Mouse (Mus musculus) lung, adult 2 months (tissue): Measurements from ENCODE around the gene Ube2h.

Source experiments
- CTCF ChIP-seq: fragments of 200-500 bp; IDR thresholded peaks from 2 replicates; pipeline ENCODE4 v1.5.1; 2011; ENCODE audit warnings: mild to moderate bottlenecking, low read length, control low read depth; ENCODE audit not compliant: insufficient read depth
- POLR2A ChIP-seq: fragments of 200-500 bp; IDR thresholded peaks from 2 replicates; pipeline ENCODE4 v1.6.1; 2011; ENCODE audit warnings: low read depth, mild to moderate bottlenecking, control low read depth, low read length, borderline replicate concordance; ENCODE audit errors: extremely low read depth

DNA sequence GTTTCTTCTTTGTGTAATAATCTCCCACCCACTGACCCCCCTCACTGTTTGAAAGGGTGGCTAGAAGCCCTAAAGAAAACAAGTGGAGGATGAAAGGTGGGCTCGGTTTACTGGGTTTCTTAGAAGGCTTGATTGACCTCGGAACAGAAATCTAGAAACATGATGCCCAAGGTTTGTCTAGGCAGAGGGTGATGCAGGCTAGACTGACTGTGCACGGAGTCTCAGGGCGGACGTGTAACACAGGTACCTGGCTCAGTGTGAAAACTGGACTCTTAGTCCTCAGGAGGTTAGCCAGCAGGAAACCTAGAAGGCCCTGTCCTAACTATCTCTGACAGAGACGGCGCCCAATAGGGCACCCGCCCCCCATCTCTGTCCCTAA lies 131.9 kb downstream of the Ube2h start:
- no peak for TF ChIP-seq CTCF
- TF ChIP-seq POLR2A = no peak
